Mouse (Mus musculus): ENCODE data around the gene Tbc1d2b.

DNA sequence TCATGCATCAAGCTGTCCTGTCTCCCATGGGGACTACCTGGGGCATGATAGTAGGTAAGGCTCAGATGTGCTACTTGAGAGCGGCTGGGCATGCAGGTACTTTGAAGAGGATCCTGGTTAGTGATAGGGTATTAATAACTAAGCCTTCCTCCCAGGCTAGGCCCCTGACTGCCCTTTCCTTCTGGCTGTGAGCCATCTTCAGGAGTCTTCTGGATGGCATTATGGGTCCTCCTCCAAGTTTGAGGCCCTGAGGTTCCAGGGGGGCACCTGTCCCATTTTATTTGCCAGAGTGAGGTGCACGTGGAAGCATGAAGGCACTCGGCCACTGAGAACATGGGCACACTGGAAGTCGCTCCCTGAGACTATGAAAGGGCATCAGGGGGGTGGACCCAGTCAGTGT, 70.1 kb downstream of the Tbc1d2b start:
- TF ChIP-seq POLR2A (IDR thresholded peaks at IDR 0.05; ENCODE audit: low read depth, low read length) = no peak
- no peak for TF ChIP-seq CTCF (IDR thresholded peaks at IDR 0.05; ENCODE audit: borderline replicate concordance, insufficient read depth, low read length)
